Mouse (Mus musculus) midbrain, embryonic 14.5 days (tissue): ENCODE data around the gene Pitpnm3. TPM values are rescaled to one million over a fixed set of nuclear protein-coding genes. Genes with fewer than 3 reads are reported as not detected.
A peak's percentile ranks its signal among the peaks of the same experiment; 100 is the strongest.

Source experiments
- ATAC-seq: fragments of 200-750 bp; cut with Nextera tagmentation; 2 replicates; pipeline ENCODE4 v1.8.0; 2017; ENCODE audit warnings: moderate number of reproducible peaks, moderate library complexity; ENCODE audit not compliant: low FRiP score, low TSS enrichment
- DNase-seq: peaks from one replicate; pipeline ENCODE4 v3.0.0-alpha.2; 2015
- H3K27ac ChIP-seq: fragments of 300-500 bp; sonication (generic); replicated peaks from 2 replicates; pipeline ENCODE4 v1.5.1; 2014; ENCODE audit warnings: mild to moderate bottlenecking, low read depth, low read length, moderate library complexity
- H3K27me3 ChIP-seq: fragments of 300-500 bp; sonication (generic); 2 replicates; pipeline ENCODE4 v1.6.1; 2014; ENCODE audit warnings: low read length, control low read depth, mixed read lengths; ENCODE audit not compliant: control insufficient read depth, insufficient read depth
- H3K36me3 ChIP-seq: fragments of 300-500 bp; sonication (generic); 2 replicates; pipeline ENCODE4 v1.6.1; 2014; ENCODE audit warnings: low read length, control low read depth; ENCODE audit not compliant: control insufficient read depth, insufficient read depth
- H3K4me1 ChIP-seq: fragments of 300-500 bp; sonication (generic); 2 replicates; pipeline ENCODE4 v1.6.1; 2014; ENCODE audit warnings: mild to moderate bottlenecking, antibody characterized with exemption, low read length, control low read depth; ENCODE audit not compliant: control insufficient read depth, insufficient read depth
- H3K4me2 ChIP-seq: fragments of 300-500 bp; sonication (generic); 2 replicates; pipeline ENCODE4 v1.6.1; 2014; ENCODE audit warnings: mild to moderate bottlenecking, low read length, moderate library complexity
- H3K4me3 ChIP-seq: fragments of 300-500 bp; sonication (generic); replicated peaks from 2 replicates; pipeline ENCODE4 v1.5.1; 2014; ENCODE audit warnings: low read depth, low read length
- H3K9ac ChIP-seq: fragments of 300-500 bp; sonication (generic); replicated peaks from 2 replicates; pipeline ENCODE4 v1.6.1; 2014; ENCODE audit warnings: mild to moderate bottlenecking, low read length, moderate library complexity
- H3K9me3 ChIP-seq: fragments of 300-500 bp; sonication (generic); 2 replicates; pipeline ENCODE4 v1.6.1; 2016; ENCODE audit warnings: low read length, control low read depth, mixed read lengths; ENCODE audit not compliant: control insufficient read depth
- WGBS: fragments of 180-500 bp; shearing (Covaris S2); extraction: QIAGEN DNeasy Blood & Tissue Kit; methylation state at CpG from one replicate; pipeline ENCODE4 v1.1.7; 2014; 5-methylcytosine and 5-hydroxymethylcytosine counted together
- polyA plus RNA-seq: library from polyadenylated mRNA; unstranded; fragments of >200 nt; fragmentation: Nextera tagmentation; extraction: Ambion mirVana; gene quantifications from 2 replicates; pipeline ENCODE4 v1.2.1, GENCODE M21; 2014

The Pitpnm3 gene
- polyA plus RNA-seq, 1 experiment from 2014 or later, result 4.0 TPM

DNA sequence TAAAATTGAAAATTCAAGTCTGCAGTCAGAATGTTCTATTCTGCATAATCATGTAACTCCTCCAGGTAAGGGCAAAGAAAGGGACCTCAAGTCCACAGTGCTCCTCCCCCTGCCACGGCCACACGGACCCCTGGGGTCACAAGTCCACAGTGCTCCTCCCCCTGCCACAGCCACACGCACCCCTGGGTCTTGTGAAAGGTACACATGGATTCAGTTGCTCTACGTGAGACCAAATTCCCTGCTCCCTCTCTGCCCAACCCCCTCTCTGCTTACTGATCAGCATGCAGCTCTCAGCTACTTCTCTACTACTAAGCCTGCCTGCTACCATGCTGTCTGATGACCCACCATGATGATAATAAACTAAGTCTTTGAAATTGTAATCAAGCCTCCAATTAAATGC lies 34.3 kb upstream of the Pitpnm3 start:
- ATAC-seq, result no peak

DNA sequence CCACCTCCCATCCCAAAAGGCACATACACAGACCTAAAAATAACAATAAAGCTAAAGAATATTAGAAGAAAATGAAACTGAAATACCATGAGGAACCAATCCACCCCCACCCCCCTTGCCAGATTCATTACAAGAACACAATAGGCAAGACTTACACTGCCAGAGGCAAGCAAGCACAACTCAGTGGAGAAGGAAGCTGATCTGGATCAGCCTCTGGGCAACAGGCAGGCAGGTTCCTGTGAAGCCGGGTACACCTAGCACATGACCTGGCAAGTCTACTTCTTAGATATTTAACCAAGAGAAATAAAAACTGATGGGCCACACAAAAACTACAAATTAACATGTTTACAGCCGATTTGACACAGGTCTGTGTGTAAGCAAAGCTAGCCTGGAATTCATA lies 27.6 kb upstream of the Pitpnm3 start:
- H3K9me3 ChIP-seq, result no peaks in the 10 kb centered on the region
- ATAC-seq (no peak), DNase-seq (no peak)
- peaks cover 87% of the 10 kb centered on the region for H3K36me3 ChIP-seq
- H3K4me2 ChIP-seq, result no peak overlapping the region
- no peak overlapping the region for H3K4me3 ChIP-seq
- H3K9ac ChIP-seq, result no peak overlapping the region
- no peaks in the 10 kb centered on the region for H3K4me1 ChIP-seq
- H3K27ac ChIP-seq, result no peak overlapping the region
- no peaks in the 10 kb centered on the region for H3K27me3 ChIP-seq
- 93% methylated on average over 2 of the region's 2 CpGs for WGBS

More for the DNA sequence above, 34.3 kb upstream of the Pitpnm3 start:
- no peak for DNase-seq
- no peak overlapping the region for H3K9ac ChIP-seq
- H3K27me3 ChIP-seq, result no peaks in the 10 kb centered on the region
- H3K4me3 ChIP-seq, result no peak overlapping the region
- 85% methylated on average over 4 of the region's 4 CpGs for WGBS
- H3K4me2 ChIP-seq, result no peak overlapping the region
- H3K4me1 ChIP-seq, result no peaks in the 10 kb centered on the region
- H3K9me3 ChIP-seq, result no peaks in the 10 kb centered on the region
- no peak overlapping the region for H3K27ac ChIP-seq
- H3K36me3 ChIP-seq, result peaks cover 71% of the 10 kb centered on the region

DNA sequence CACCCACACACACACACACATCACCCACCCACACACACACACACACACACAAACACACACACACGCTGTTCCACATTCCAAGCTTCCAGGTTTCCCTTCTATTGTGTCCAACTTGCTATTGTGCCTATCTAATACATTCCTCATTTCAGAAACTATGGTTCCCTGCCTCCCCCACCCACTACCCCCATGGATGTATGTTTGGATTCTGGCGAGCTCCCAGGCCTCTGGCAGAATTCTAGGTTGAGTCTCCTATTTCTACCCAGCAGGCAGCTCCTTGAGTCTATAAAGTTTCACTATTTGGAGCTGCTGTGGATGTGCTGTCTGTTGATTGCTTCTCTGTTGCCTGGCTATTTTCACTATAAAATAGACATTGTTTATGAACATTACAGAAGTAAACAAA lies 21.0 kb upstream of the Pitpnm3 start:
- WGBS, result 67% methylated on average over 2 of the region's 2 CpGs
- Histone ChIP-seq H3K36me3 (peaks cover 81% of the 10 kb centered on the region), H3K9me3 (no peaks in the 10 kb centered on the region)

DNA sequence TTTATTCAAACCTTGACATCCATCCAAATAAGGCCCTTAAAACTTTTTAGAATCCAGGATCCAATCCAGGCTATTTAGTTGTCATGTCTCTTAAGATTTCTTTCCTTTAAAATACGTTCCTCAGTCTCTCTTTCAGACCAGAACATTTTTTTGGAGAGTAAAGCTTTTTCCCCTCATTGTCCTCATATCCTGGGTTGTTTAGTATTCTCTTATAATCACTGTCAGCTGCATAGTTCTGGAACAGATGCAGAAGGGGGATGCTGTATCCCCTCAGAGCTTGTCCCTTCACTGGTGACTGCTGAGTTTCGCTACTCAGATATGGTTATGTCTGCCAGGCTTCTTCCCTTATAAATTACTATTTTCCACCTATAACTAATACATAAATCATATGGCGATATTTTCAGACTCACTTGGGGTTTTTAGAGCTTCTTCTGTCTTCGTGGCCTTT lies 20.4 kb upstream of the Pitpnm3 start:
- peaks cover 76% of the 10 kb centered on the region for H3K36me3 ChIP-seq
- H3K27me3 ChIP-seq, result no peaks in the 10 kb centered on the region
- H3K4me1 ChIP-seq, result peaks cover 15% of the 10 kb centered on the region; the same call in 1 of the 2 replicates
- DNase-seq, result no peak
- H3K27ac ChIP-seq, result peak overlapping the region; percentile 72; the same call in 1 of the 2 replicates
- WGBS, result 82% methylated on average over 4 of the region's 4 CpGs
- no peak overlapping the region for H3K9ac ChIP-seq
- no peaks in the 10 kb centered on the region for H3K9me3 ChIP-seq
- no peak overlapping the region for H3K4me3 ChIP-seq
- no peak overlapping the region for H3K4me2 ChIP-seq
- no peak for ATAC-seq

More for the DNA sequence above, 21.0 kb upstream of the Pitpnm3 start:
- Histone ChIP-seq H3K4me2 (no peak overlapping the region), H3K9ac (no peak overlapping the region), H3K27ac (no peak overlapping the region), H3K27me3 (no peaks in the 10 kb centered on the region), H3K4me3 (no peak overlapping the region), H3K4me1 (peaks cover 15% of the 10 kb centered on the region; the same call in 1 of the 2 replicates)
- ATAC-seq (no peak), DNase-seq (no peak)

DNA sequence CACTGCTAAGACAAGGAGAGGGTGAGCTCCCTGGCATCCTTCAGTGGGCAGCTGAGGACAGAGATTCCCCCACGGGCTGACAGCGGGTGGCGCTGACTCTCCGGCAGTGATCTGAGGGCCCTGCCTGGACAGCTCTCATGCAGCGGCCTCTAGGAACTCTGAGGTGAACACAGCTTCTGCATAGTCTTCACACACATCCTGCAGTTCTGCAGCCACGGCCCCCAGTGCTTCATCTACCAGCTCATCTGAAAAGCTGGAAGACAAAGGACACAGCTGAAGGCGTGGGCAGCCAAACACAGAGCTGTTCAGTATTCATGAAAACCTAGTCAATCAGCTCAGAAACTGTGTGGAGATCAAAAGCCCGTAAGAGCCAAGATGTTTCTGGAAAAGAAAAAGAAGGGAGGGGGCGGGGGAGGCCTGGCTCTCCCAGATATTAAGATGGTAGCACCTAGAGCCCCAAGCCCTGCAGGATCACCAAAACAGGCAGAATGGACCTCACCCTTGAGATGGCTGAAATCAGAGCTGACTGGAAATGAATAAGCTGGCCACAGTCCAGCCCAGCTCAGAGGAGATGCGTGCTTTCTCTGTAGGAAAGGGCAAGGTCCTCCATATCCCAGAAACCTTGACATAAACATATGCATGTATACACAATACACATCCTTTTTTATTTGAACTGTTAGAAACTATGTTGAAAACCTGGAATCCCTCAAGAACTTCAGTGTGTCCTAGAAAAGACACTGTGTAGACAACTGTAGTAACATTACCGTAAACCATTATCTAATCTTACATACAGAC lies 19.8 kb upstream of the Pitpnm3 start:
- ATAC-seq (no peak), DNase-seq (peak; percentile 36)
- Histone ChIP-seq H3K36me3 (peaks cover 72% of the 10 kb centered on the region), H3K4me2 (no peak overlapping the region), H3K9me3 (no peaks in the 10 kb centered on the region), H3K27ac (peak overlapping the region; percentile 72), H3K9ac (no peak overlapping the region), H3K4me1 (peaks cover 15% of the 10 kb centered on the region; the same call in 1 of the 2 replicates), H3K27me3 (no peaks in the 10 kb centered on the region), H3K4me3 (no peak overlapping the region)
- WGBS, result 57% methylated on average over 11 of the region's 11 CpGs

DNA sequence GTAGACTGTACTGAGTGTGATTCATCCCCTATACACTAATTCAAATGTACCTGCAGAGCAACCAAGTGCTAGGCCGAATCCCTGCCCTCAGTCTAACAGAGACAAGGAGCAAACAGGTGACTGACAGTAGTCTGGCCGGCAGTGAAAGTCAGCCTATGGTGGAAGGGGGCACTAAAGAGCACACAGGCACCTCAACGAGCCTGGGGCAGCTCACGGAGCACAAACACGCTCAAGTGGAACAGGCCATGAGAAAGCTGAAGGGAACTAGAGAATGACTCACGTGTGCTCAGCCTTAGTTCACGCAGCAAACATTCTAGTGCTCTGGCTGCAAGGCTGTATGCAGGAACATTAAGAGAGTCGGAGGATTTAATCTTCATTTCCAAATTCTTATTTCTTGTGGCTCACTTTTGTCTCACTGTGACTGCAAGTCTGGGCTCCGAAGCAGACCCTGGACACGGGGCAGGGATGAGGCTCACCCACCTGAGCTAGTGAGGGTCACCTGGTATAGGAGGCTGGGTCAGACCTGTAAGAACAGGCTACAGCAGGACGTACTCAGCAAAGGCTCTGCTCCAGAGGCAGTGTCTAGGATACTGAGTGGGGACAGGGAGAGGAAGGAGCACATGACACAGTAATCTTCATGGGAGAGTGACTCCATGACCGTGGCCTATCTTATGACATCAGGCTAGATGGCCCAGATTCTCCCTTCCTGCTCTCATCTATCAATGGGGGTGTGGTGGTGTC lies 17.7 kb upstream of the Pitpnm3 start:
- ATAC-seq (no peak), DNase-seq (no peak)
- H3K9ac ChIP-seq, result no peak overlapping the region

DNA sequence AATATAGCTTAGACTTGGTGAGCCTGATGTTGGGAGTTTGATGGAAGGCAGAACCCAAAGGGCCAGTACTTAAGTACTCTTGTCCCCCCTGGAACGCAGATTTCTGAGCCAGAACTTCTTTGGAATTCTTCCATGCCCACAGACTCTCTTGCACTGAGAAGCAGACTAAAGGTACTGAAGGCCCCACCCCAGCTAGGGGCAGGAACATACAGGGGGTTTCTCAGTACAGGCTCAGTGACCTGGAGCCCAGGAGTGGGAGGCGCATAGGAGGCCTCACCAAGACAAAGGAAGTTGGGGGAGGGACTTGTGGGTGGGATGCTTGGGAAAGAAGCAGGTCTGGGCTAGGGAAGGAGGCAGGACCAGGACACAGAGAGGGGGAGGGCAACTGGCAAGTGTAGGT lies 15.5 kb upstream of the Pitpnm3 start:
- DNase-seq (no peak), ATAC-seq (no peak)
- Histone ChIP-seq H3K4me1 (peaks cover 28% of the 10 kb centered on the region), H3K4me3 (no peak overlapping the region), H3K9me3 (no peaks in the 10 kb centered on the region), H3K27ac (no peak overlapping the region), H3K4me2 (no peak overlapping the region), H3K9ac (no peak overlapping the region), H3K36me3 (peaks cover 33% of the 10 kb centered on the region), H3K27me3 (no peaks in the 10 kb centered on the region)
- WGBS, result 48% methylated on average over 2 of the region's 2 CpGs

More for the DNA sequence above, 17.7 kb upstream of the Pitpnm3 start:
- WGBS, result 76% methylated on average over 12 of the region's 12 CpGs
- Histone ChIP-seq H3K27me3 (no peaks in the 10 kb centered on the region), H3K4me2 (no peak overlapping the region), H3K27ac (no peak overlapping the region), H3K4me1 (peaks cover 17% of the 10 kb centered on the region), H3K36me3 (peaks cover 51% of the 10 kb centered on the region), H3K4me3 (no peak overlapping the region), H3K9me3 (no peaks in the 10 kb centered on the region)

DNA sequence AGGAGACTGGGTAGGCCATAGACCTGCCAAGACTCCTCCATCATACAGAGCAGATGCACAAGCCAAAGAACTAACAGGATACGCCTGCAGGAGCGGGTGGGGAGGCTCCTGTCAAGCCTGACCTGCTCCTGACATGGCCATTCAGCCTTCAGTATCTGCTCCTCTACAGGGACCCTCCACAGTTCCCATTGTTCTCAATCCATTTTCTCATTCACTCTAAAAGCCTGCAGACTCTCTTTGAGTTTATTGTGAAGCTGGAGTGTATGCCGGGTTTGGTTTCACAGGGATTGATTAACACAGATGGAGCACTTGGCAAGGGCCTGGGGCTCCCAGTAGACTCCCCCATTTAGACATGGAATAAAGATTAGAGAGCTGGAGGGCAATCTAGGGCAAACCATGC lies 12.3 kb upstream of the Pitpnm3 start:
- H3K36me3 ChIP-seq, result peaks cover 5% of the 10 kb centered on the region; the same call in 1 of the 2 replicates
- DNase-seq (peak; percentile 57), ATAC-seq (peak; percentile 27; the same call in 1 of the 2 replicates)
- H3K9ac ChIP-seq, result no peak overlapping the region
- peak overlapping the region; percentile 49 for H3K27ac ChIP-seq
- no peak overlapping the region for H3K4me3 ChIP-seq
- peaks cover 18% of the 10 kb centered on the region for H3K4me1 ChIP-seq
- peaks cover 7% of the 10 kb centered on the region; the same call in 1 of the 2 replicates for H3K27me3 ChIP-seq
- H3K4me2 ChIP-seq, result no peak overlapping the region
- H3K9me3 ChIP-seq, result no peaks in the 10 kb centered on the region
- 8% methylated on average over 3 of the region's 3 CpGs for WGBS
